Mouse (Mus musculus) stomach, embryonic 16.5 days (tissue): ENCODE measurements at regions not wholly inside any gene's neighbourhood (a gene's known extent, or its start where the extent isn't known, plus 50 kb on each side); places are given as distances from the start of the nearest gene placed in this dataset.

Source experiments
- ATAC-seq: fragments of 200-750 bp; cut with Nextera tagmentation; 2 replicates; pipeline ENCODE4 v1.8.0; 2017; ENCODE audit warnings: moderate number of reproducible peaks, moderate TSS enrichment; ENCODE audit not compliant: insufficient read depth, low FRiP score
- H3K27ac ChIP-seq: fragments of 300-500 bp; sonication (generic); 2 replicates; pipeline ENCODE4 v1.5.1; 2014; ENCODE audit warnings: low read length
- H3K27me3 ChIP-seq: fragments of 300-500 bp; sonication (generic); 2 replicates; pipeline ENCODE4 v1.6.1; 2014; ENCODE audit warnings: low read length, control low read depth, mixed read lengths; ENCODE audit not compliant: control insufficient read depth, insufficient read depth
- H3K36me3 ChIP-seq: fragments of 300-500 bp; sonication (generic); 2 replicates; pipeline ENCODE4 v1.6.1; 2014; ENCODE audit warnings: low read length; ENCODE audit not compliant: control insufficient read depth, insufficient read depth
- H3K4me1 ChIP-seq: fragments of 300-500 bp; sonication (generic); 2 replicates; pipeline ENCODE4 v1.6.1; 2014; ENCODE audit warnings: low read length, control low read depth, mixed read lengths; ENCODE audit not compliant: control insufficient read depth, insufficient read depth
- H3K4me2 ChIP-seq: fragments of 300-500 bp; sonication (generic); 2 replicates; pipeline ENCODE4 v1.6.1; 2014; ENCODE audit warnings: low read depth, low read length, mixed read lengths
- H3K4me3 ChIP-seq: fragments of 300-500 bp; sonication (generic); replicated peaks from 2 replicates; pipeline ENCODE4 v1.5.1; 2014; ENCODE audit warnings: mild to moderate bottlenecking, low read length
- H3K9ac ChIP-seq: fragments of 300-500 bp; sonication (generic); 2 replicates; pipeline ENCODE4 v1.6.1; 2014; ENCODE audit warnings: low read length
- H3K9me3 ChIP-seq: fragments of 300-500 bp; sonication (generic); replicated peaks from 2 replicates; pipeline ENCODE4 v1.6.1; 2016; ENCODE audit warnings: low read length, control low read depth; ENCODE audit not compliant: control insufficient read depth
- WGBS: fragments of 180-500 bp; shearing (Covaris S2); extraction: QIAGEN DNeasy Blood & Tissue Kit; methylation state at CpG from one replicate; pipeline ENCODE4 v1.1.7; 2014; 5-methylcytosine and 5-hydroxymethylcytosine counted together

GRCm38 (mm10) chr8:88024496-88024895 is 65.1 kb upstream of the Zfp423 start:
- H3K4me1 ChIP-seq, result 0 out of 2 replicates have a peak, but pooled peaks cover 5% of the 10 kb centered on the region
- 0 out of 2 replicates have a peak overlapping the region, but pooled peaks have one; percentile 14 for H3K9ac ChIP-seq
- H3K4me3 ChIP-seq, result no peak overlapping the region
- H3K9me3 ChIP-seq, result no peaks in the 10 kb centered on the region
- ATAC-seq, result no peak
- H3K27ac ChIP-seq, result no peak overlapping the region
- no peaks in the 10 kb centered on the region for H3K27me3 ChIP-seq
- no peak overlapping the region for H3K4me2 ChIP-seq
- 79% methylated on average over 14 of the region's 14 CpGs for WGBS
- no peaks in the 10 kb centered on the region for H3K36me3 ChIP-seq

DNA sequence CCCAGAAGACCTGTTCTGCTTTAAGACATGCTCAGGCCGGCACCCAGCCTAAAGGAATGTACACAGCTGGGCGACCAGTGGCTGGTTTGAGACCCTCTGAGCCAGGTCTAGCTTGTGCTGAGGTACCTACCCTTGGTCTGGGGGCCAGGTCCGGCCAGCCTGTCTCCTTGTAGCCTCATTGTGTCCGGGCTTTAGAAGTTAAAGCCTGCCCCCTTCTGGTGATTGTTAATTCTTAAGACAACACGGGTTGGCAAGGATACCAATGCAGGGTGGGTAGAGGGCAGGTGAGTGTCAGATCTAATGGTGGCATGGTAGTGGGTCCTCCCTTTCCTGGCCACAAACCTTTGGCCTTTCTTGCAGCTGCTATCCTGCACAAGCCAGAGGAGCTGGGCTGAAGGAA is 64.0 kb upstream of the Zfp423 start:
- ATAC-seq, result peak; percentile 26; the same call in 1 of the 2 replicates
- WGBS, result 12% methylated on average over 5 of the region's 5 CpGs

DNA sequence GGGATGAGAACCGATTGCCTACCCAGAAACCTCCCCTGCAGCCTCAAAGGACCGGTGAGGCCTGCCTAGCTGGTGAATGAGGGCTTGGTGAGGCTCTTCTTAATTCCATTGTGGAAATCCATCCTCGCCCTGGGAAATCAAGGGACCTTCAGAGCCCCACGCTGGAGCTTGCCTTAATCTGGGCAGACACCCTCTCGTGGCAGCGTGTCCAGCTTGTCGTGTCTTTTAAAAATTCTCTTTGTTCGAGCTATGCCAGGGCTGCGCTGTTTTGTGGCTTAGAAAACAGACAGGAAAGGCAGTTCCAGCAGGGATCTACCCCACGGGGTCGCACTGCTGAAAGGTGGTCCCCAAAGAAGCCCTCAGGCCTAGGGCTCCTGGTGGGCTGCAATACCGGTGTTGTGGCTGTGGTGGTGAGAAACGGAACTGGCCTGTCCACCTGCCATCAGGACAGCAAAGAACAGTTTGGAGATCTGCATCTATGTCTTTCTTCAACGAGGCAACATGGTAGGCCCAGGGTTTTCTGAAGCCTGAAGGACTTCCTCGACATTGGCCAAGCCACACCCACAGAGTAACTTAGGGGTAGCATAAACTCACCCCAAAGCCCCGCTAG is 63.5 kb upstream of the Zfp423 start:
- Histone ChIP-seq H3K4me3 (no peak overlapping the region), H3K36me3 (no peaks in the 10 kb centered on the region), H3K27ac (no peak overlapping the region), H3K4me1 (0 out of 2 replicates have a peak, but pooled peaks cover 6% of the 10 kb centered on the region), H3K4me2 (no peak overlapping the region), H3K9me3 (0 out of 2 replicates have a peak, but pooled peaks cover 4% of the 10 kb centered on the region), H3K9ac (no peak overlapping the region), H3K27me3 (no peaks in the 10 kb centered on the region)
- 79% methylated on average over 16 of the region's 16 CpGs for WGBS
- ATAC-seq, result no peak

More for the DNA sequence above, 64.0 kb upstream of the Zfp423 start:
- H3K27me3 ChIP-seq, result no peaks in the 10 kb centered on the region
- no peak overlapping the region for H3K4me2 ChIP-seq
- no peak overlapping the region for H3K27ac ChIP-seq
- H3K9ac ChIP-seq, result no peak overlapping the region
- no peak overlapping the region for H3K4me3 ChIP-seq
- H3K4me1 ChIP-seq, result 0 out of 2 replicates have a peak, but pooled peaks cover 6% of the 10 kb centered on the region
- no peaks in the 10 kb centered on the region for H3K36me3 ChIP-seq
- 0 out of 2 replicates have a peak, but pooled peaks cover 2% of the 10 kb centered on the region for H3K9me3 ChIP-seq

DNA sequence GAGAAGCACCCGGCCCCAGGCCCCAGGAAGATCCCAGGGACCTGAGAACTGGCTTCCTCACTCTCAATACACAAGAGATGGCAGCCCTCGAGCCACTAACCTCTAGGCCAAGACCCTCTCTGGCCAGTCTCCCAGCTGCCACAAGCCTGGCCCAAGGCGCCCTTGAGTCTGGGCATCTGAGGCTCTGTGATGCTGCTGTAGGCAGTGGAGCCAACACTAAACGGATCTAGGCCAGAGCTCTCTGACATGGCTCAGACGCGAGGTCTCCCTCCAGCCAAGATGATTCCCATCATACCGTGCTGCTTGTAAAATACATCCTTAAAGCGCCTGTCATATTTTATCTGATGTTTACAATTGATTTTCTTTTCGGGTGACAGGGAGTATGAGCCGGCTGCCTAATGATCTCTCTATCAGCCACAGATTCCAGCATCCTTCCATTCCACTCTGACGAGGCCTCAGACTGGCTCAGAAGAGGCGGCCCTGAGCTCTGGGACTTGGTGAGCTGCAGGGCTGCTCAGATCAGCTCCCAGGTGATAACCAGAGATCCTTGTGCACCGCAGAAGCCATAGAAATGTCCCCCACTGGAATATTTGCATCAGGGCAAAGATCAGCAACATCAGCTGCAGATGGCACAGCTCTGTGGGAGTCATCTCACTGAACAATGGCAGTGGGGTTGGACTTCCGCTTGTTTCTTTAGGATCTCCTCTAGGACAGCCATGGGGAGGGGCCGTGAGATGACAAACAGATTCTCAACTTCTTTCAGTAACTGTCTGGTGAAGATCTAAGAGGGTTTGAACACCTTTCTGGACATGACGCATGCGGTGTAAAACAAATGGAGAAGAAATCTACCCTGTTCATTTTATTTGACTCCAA is 60.1 kb upstream of the Zfp423 start:
- no peak overlapping the region for H3K9ac ChIP-seq
- no peaks in the 10 kb centered on the region for H3K27me3 ChIP-seq
- 0 out of 2 replicates have a peak, but pooled peaks cover 4% of the 10 kb centered on the region for H3K9me3 ChIP-seq
- no peak overlapping the region for H3K27ac ChIP-seq
- 0 out of 2 replicates have a peak, but pooled peaks cover 6% of the 10 kb centered on the region for H3K4me1 ChIP-seq
- 70% methylated on average over 17 of the region's 17 CpGs for WGBS
- no peaks in the 10 kb centered on the region for H3K36me3 ChIP-seq
- no peak for ATAC-seq
- H3K4me3 ChIP-seq, result no peak overlapping the region
- no peak overlapping the region for H3K4me2 ChIP-seq

DNA sequence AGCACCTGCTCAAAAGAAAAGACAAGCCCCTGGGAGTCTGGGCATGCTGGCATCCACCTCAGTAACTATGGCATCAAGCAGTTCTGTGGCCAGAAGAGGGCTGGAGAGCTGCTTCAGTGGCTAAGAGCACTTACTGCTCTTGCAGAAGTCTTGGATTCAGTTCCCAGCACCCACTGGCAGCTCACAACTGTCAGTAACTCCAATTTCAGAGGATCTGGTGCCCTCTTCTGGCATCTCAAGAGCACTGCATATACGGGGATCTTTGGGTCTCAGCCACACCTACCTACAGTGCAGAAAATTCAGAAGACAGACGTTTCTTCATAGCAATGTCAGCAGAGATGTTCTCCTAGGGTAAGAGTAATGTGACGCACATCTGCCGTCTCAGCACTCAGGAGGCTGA is 59.1 kb upstream of the Zfp423 start:
- no peak overlapping the region for H3K4me2 ChIP-seq
- ATAC-seq, result no peak
- no peaks in the 10 kb centered on the region for H3K27me3 ChIP-seq
- 87% methylated on average over 4 of the region's 4 CpGs for WGBS
- no peak overlapping the region for H3K4me3 ChIP-seq
- 0 out of 2 replicates have a peak, but pooled peaks cover 6% of the 10 kb centered on the region for H3K4me1 ChIP-seq
- 0 out of 2 replicates have a peak, but pooled peaks cover 4% of the 10 kb centered on the region for H3K9me3 ChIP-seq
- no peak overlapping the region for H3K9ac ChIP-seq
- no peak overlapping the region for H3K27ac ChIP-seq
- no peaks in the 10 kb centered on the region for H3K36me3 ChIP-seq

DNA sequence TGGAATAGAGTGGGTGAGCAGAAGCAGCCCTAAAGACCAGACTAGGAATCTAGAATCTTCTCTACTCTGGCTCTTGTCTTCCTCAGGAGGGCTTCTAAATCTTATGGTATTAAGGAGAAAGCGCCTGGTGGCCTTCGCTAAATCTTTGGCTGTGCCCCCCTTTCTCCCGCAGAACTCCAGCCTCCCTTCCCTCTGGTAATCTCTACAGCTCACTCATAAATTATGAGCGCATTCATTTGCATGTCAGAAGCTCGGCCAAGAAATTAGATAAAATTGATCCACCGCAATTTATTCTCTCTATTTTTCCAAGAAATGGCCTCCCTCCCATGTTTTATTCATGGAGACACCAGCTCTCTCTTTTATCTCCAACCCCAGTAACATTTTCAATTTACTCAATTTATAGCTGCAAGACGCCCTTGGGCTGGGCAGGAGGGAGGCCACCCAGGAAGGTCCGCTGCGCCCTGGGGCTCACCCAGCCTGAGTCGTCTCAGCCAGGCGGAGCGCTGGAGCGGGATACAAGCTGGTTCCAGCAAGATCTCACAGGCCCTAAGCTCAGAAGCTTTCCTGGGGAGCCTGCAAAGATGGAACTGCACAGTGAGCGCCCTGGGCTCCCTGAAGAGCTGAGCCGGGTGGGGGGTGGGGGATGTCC is 52.9 kb upstream of the Zfp423 start:
- H3K27me3 ChIP-seq, result no peaks in the 10 kb centered on the region
- no peaks in the 10 kb centered on the region for H3K4me1 ChIP-seq
- H3K4me3 ChIP-seq, result no peak overlapping the region
- no peak overlapping the region for H3K9ac ChIP-seq
- H3K27ac ChIP-seq, result no peak overlapping the region
- H3K9me3 ChIP-seq, result no peaks in the 10 kb centered on the region
- ATAC-seq, result peak; percentile 69; the same call in 1 of the 2 replicates
- H3K36me3 ChIP-seq, result no peaks in the 10 kb centered on the region
- whole genome bisulfite sequencing, result 52% methylated on average over 15 of the region's 15 CpGs
- H3K4me2 ChIP-seq, result no peak overlapping the region

GRCm38 (mm10) chr8:88010566-88010965 is 51.2 kb upstream of the Zfp423 start:
- Histone ChIP-seq H3K4me3 (no peak overlapping the region), H3K4me1 (no peaks in the 10 kb centered on the region), H3K4me2 (no peak overlapping the region), H3K27me3 (no peaks in the 10 kb centered on the region), H3K9me3 (no peaks in the 10 kb centered on the region), H3K9ac (no peak overlapping the region), H3K36me3 (no peaks in the 10 kb centered on the region), H3K27ac (no peak overlapping the region)
- no peak for ATAC-seq
- WGBS, result 32% methylated on average over 3 of the region's 3 CpGs

GRCm38 (mm10) chr8:88009878-88010277 is 50.5 kb upstream of the Zfp423 start:
- Histone ChIP-seq H3K9ac (no peak overlapping the region), H3K27ac (no peak overlapping the region), H3K4me1 (no peaks in the 10 kb centered on the region), H3K4me3 (no peak overlapping the region), H3K36me3 (no peaks in the 10 kb centered on the region), H3K27me3 (no peaks in the 10 kb centered on the region), H3K4me2 (no peak overlapping the region), H3K9me3 (no peaks in the 10 kb centered on the region)
- no peak for ATAC-seq
- WGBS, result 54% methylated on average over 3 of the region's 3 CpGs
